Mouse (Mus musculus) heart, embryonic 11.5 days (tissue): Measurements from ENCODE around the gene Yipf3. TPM values are rescaled to one million over a fixed set of nuclear protein-coding genes. Genes with fewer than 3 reads are reported as not detected.
A peak's percentile ranks its signal among the peaks of the same experiment; 100 is the strongest.

Experiments used
- ATAC-seq: fragments of 200-750 bp; cut with Nextera tagmentation; replicated peaks from 2 replicates; pipeline ENCODE4 v1.8.0; 2017; ENCODE audit warnings: moderate library complexity; ENCODE audit not compliant: insufficient number of reproducible peaks, low FRiP score, low TSS enrichment
- H3K27ac ChIP-seq: fragments of 300-500 bp; sonication (generic); 2 replicates; pipeline ENCODE4 v1.5.1; 2014; ENCODE audit warnings: mild to moderate bottlenecking, low read depth, low read length
- H3K27me3 ChIP-seq: fragments of 300-500 bp; sonication (generic); 2 replicates; pipeline ENCODE4 v1.6.1; 2014; ENCODE audit warnings: mild to moderate bottlenecking, low read length, mixed read lengths; ENCODE audit not compliant: control insufficient read depth, insufficient read depth
- H3K36me3 ChIP-seq: fragments of 300-500 bp; sonication (generic); 2 replicates; pipeline ENCODE4 v1.6.1; 2014; ENCODE audit warnings: mild to moderate bottlenecking, low read length, moderate library complexity, mixed read lengths; ENCODE audit not compliant: control insufficient read depth, insufficient read depth
- H3K4me1 ChIP-seq: fragments of 300-500 bp; sonication (generic); 2 replicates; pipeline ENCODE4 v1.6.1; 2014; ENCODE audit warnings: low read length; ENCODE audit not compliant: control insufficient read depth, insufficient read depth
- H3K4me2 ChIP-seq: fragments of 300-500 bp; sonication (generic); 2 replicates; pipeline ENCODE4 v1.6.1; 2014; ENCODE audit warnings: mild to moderate bottlenecking, moderate library complexity
- H3K4me3 ChIP-seq: fragments of 300-500 bp; sonication (generic); 2 replicates; pipeline ENCODE4 v1.5.1; 2014; ENCODE audit warnings: low read depth, low read length
- H3K9ac ChIP-seq: fragments of 300-500 bp; sonication (generic); 2 replicates; pipeline ENCODE4 v1.6.1; 2014; ENCODE audit warnings: mild to moderate bottlenecking, low read depth, low read length, moderate library complexity
- H3K9me3 ChIP-seq: fragments of 300-500 bp; sonication (generic); replicated peaks from 2 replicates; pipeline ENCODE4 v1.6.1; 2016; ENCODE audit warnings: low read length; ENCODE audit not compliant: control insufficient read depth
- WGBS: fragments of 180-500 bp; shearing (Covaris S2); extraction: QIAGEN DNeasy Blood & Tissue Kit; methylation state at CpG from one replicate; pipeline ENCODE4 v1.1.7; 2014; ENCODE audit not compliant: insufficient replicate concordance; 5-methylcytosine and 5-hydroxymethylcytosine counted together
- polyA plus RNA-seq: library from polyadenylated mRNA; unstranded; fragments of >200 nt; fragmentation: Nextera tagmentation; extraction: Ambion mirVana; gene quantifications from 2 replicates; pipeline ENCODE4 v1.2.1, GENCODE M21; 2014

Yipf3 gene
- polyA plus RNA-seq, 1 experiment from 2014 or later: 83.0 TPM

- no peak for ATAC-seq
- H3K4me2 ChIP-seq: no peak overlapping the region; the same call in 1 of the 2 replicates
- WGBS: 69% methylated on average over 5 of the region's 5 CpGs
- peaks cover 2% of the 10 kb centered on the region; the same call in 1 of the 2 replicates for H3K36me3 ChIP-seq
- H3K9me3 ChIP-seq: no peaks in the 10 kb centered on the region
- peaks cover 27% of the 10 kb centered on the region for H3K4me1 ChIP-seq
- H3K27ac ChIP-seq: no peak overlapping the region
- no peak overlapping the region for H3K9ac ChIP-seq
- H3K27me3 ChIP-seq: no peaks in the 10 kb centered on the region
- H3K4me3 ChIP-seq: no peak overlapping the region
Measured at GRCm38 (mm10) chr17:46272675-46273074, 24.8 kb downstream of the Yipf3 start.

- Histone ChIP-seq H3K27ac (peak overlapping the region; percentile 46; the same call in 1 of the 2 replicates), H3K4me1 (peaks cover 21% of the 10 kb centered on the region), H3K27me3 (no peaks in the 10 kb centered on the region), H3K36me3 (peaks cover 2% of the 10 kb centered on the region; the same call in 1 of the 2 replicates), H3K4me2 (no peak overlapping the region), H3K9ac (no peak overlapping the region), H3K4me3 (no peak overlapping the region), H3K9me3 (no peaks in the 10 kb centered on the region)
- WGBS: 54% methylated on average over 1 of the region's 1 CpGs
- no peak for ATAC-seq
Measured at GRCm38 (mm10) chr17:46273803-46274236, 25.9 kb downstream of the Yipf3 start.

- Histone ChIP-seq H3K36me3 (peaks cover 7% of the 10 kb centered on the region; the same call in 1 of the 2 replicates), H3K27me3 (no peaks in the 10 kb centered on the region), H3K4me3 (no peak overlapping the region), H3K9ac (peak overlapping the region; percentile 11; the same call in 1 of the 2 replicates), H3K4me1 (peaks cover 21% of the 10 kb centered on the region), H3K27ac (peak overlapping the region; percentile 22; the same call in 1 of the 2 replicates), H3K4me2 (no peak overlapping the region), H3K9me3 (no peaks in the 10 kb centered on the region)
- no peak for ATAC-seq
- 66% methylated on average over 6 of the region's 6 CpGs for WGBS
Measured at GRCm38 (mm10) chr17:46274465-46274864, 26.6 kb downstream of the Yipf3 start.

GRCm38 (mm10) chr17:46275034-46275433 lies 27.2 kb downstream of the Yipf3 start:
- Histone ChIP-seq H3K27ac (no peak overlapping the region), H3K4me1 (peaks cover 21% of the 10 kb centered on the region), H3K4me2 (no peak overlapping the region), H3K27me3 (no peaks in the 10 kb centered on the region), H3K9ac (no peak overlapping the region), H3K36me3 (peaks cover 11% of the 10 kb centered on the region; the same call in 1 of the 2 replicates), H3K9me3 (no peaks in the 10 kb centered on the region), H3K4me3 (no peak overlapping the region)
- ATAC-seq: no peak
- 91% methylated on average over 6 of the region's 6 CpGs for WGBS

- no peak; the same call in 1 of the 2 replicates for ATAC-seq
- Histone ChIP-seq H3K9ac (no peak overlapping the region), H3K4me3 (no peak overlapping the region), H3K36me3 (peaks cover 14% of the 10 kb centered on the region; the same call in 1 of the 2 replicates), H3K27me3 (no peaks in the 10 kb centered on the region), H3K4me1 (peaks cover 21% of the 10 kb centered on the region), H3K9me3 (no peaks in the 10 kb centered on the region), H3K4me2 (no peak overlapping the region), H3K27ac (no peak overlapping the region)
- 57% methylated on average over 10 of the region's 10 CpGs for WGBS
Measured at GRCm38 (mm10) chr17:46275506-46275905, 27.6 kb downstream of the Yipf3 start.

- Histone ChIP-seq H3K4me2 (no peak overlapping the region), H3K9me3 (no peaks in the 10 kb centered on the region), H3K4me1 (peaks cover 29% of the 10 kb centered on the region), H3K27ac (0 out of 2 replicates have a peak overlapping the region, but pooled peaks have one; percentile 16), H3K27me3 (no peaks in the 10 kb centered on the region), H3K9ac (no peak overlapping the region), H3K4me3 (no peak overlapping the region), H3K36me3 (peaks cover 14% of the 10 kb centered on the region; the same call in 1 of the 2 replicates)
- ATAC-seq: no peak
- 74% methylated on average over 4 of the region's 4 CpGs for WGBS
Measured at GRCm38 (mm10) chr17:46277586-46277985, 29.7 kb downstream of the Yipf3 start.

GRCm38 (mm10) chr17:46278011-46278765 lies 30.3 kb downstream of the Yipf3 start:
- no peak overlapping the region for H3K9ac ChIP-seq
- no peak overlapping the region for H3K4me2 ChIP-seq
- H3K27ac ChIP-seq: peak overlapping the region; percentile 41; the same call in 1 of the 2 replicates
- no peaks in the 10 kb centered on the region for H3K9me3 ChIP-seq
- peaks cover 26% of the 10 kb centered on the region for H3K4me1 ChIP-seq
- no peak for ATAC-seq
- 83% methylated on average over 12 of the region's 12 CpGs for WGBS
- H3K4me3 ChIP-seq: no peak overlapping the region
- H3K36me3 ChIP-seq: peaks cover 14% of the 10 kb centered on the region; the same call in 1 of the 2 replicates
- H3K27me3 ChIP-seq: no peaks in the 10 kb centered on the region

- H3K4me2 ChIP-seq: peak within 1 kb of the TSS; percentile 98
- H3K9ac ChIP-seq: peak within 1 kb of the TSS; percentile 85
- no peaks in the 10 kb centered on the region for H3K9me3 ChIP-seq
- peaks cover 13% of the 10 kb centered on the region for H3K4me1 ChIP-seq
- H3K27me3 ChIP-seq: no peaks in the 10 kb centered on the region
- peak within 1 kb of the TSS; percentile 76 for H3K4me3 ChIP-seq
- WGBS: under 1% methylated on average over 37 of the region's 37 CpGs
- peak; percentile 94 for ATAC-seq
- peak within 1 kb of the TSS; percentile 94 for H3K27ac ChIP-seq
- peaks cover 12% of the 10 kb centered on the region; the same call in 1 of the 2 replicates for H3K36me3 ChIP-seq
Measured at GRCm38 (mm10) chr17:46282483-46283123, 34.7 kb downstream of the Yipf3 start, which contains the start of gene Tjap1. Gene Tjap1, minus strand, starts transcription at chr17:46283026.
